Mouse (Mus musculus) adipocyte (in vitro differentiated cells): ENCODE results near the gene Ccdc91.
A peak's percentile ranks its signal among the peaks of the same experiment; 100 is the strongest.

ENCODE experiments used
- DNase-seq: peaks from one replicate; pipeline ENCODE4 v3.0.0-alpha.2; 2016; ENCODE audit warnings: low spot score

Gene Ccdc91

GRCm38 (mm10) chr6:147573137-147573536 is 97.5 kb downstream of the Ccdc91 start:
- no peak for DNase-seq

GRCm38 (mm10) chr6:147574454-147575182 is 99.0 kb downstream of the Ccdc91 start:
- DNase-seq = no peak

GRCm38 (mm10) chr6:147575183-147575784 is 99.7 kb downstream of the Ccdc91 start:
- DNase-seq = no peak

GRCm38 (mm10) chr6:147587675-147588074 is 112.0 kb downstream of the Ccdc91 start:
- no peak for DNase-seq

DNA sequence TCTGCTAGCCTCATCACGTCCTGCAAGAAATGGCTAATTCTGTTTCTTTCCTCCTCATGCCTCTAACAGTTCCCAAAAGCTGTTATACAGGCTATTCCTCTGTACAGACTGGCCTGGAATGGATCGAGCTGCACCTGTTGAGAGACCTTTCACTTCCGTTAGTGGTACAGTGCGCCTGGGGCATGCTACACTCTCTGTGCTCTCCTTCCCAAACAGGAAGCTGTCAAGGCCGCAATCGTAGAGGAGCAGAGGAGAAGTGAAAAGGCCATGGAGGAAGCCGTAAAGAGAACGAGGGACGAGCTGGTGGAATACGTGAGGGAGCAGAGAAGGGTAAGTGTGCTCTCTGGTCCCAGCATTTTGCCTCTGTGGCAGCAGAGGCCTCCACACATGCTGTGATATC is 131.0 kb downstream of the Ccdc91 start:
- DNase-seq = no peak

GRCm38 (mm10) chr6:147607613-147608012 is 132.0 kb downstream of the Ccdc91 start:
- DNase-seq = no peak

GRCm38 (mm10) chr6:147615306-147615705 is 139.7 kb downstream of the Ccdc91 start:
- DNase-seq = no peak

DNA sequence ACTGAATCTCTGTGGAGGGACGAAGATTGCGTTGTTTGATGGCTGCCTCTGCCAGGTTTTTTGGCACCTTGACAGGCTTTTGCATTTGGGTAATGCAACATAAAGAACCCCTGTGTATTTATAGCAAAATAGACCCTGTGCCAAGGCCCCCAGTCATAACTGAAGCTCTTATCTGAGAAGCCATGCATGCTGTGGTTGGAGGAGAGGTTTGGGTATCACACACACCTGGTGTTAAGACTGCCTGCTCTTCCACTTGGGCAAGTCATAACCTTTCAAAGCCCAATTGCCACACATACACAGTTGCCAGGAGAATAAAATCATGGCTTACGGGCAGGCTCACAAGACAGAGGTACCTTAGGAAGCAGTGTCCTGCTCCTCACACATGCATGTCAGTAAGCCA is 147.5 kb downstream of the Ccdc91 start:
- DNase-seq = no peak

- no peak for DNase-seq
Observed at GRCm38 (mm10) chr6:147636464-147636863, 160.8 kb downstream of the Ccdc91 start.

- no peak for DNase-seq
Observed at GRCm38 (mm10) chr6:147643875-147644274, 168.2 kb downstream of the Ccdc91 start.

DNA sequence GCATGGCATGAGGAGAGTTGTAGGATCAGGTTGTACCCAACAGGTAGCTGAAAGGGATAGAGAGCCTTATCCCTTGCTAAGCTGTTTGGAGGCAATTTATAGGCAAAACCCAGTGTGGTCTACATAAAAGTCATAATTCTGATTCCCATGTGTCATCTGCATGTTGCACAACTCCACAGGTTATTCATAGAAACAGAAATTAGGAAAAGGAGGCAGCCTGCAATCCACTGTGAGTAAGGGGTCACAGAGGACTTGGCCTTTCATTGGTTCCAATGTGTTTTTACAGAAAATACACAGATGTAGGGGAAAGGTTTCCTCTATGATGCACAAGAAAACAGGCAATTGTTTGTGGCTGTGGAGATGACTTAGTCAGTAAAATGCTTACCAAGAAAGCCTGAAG is 168.8 kb downstream of the Ccdc91 start:
- peak; percentile 27 for DNase-seq

GRCm38 (mm10) chr6:147646401-147646968 is 170.9 kb downstream of the Ccdc91 start:
- no peak for DNase-seq

DNA sequence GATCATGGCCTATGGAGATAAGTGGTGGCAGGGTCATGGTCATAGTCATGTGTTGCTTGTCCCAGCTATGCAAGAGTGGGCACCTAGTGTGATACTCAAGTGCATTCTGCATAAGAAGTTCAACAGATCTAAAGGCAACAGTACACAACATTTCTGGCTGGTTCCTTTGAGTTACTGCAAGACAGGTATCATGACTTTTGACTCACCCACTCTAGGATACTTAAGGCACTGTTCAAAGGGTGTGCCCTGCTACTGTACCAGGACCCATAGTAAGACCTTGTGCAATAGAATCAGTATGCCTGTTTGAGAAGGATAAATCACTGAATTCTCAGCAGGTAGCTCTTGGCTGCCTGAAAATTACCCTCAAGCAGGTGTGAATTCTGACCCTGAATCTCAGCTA is 182.4 kb downstream of the Ccdc91 start:
- DNase-seq = no peak

DNA sequence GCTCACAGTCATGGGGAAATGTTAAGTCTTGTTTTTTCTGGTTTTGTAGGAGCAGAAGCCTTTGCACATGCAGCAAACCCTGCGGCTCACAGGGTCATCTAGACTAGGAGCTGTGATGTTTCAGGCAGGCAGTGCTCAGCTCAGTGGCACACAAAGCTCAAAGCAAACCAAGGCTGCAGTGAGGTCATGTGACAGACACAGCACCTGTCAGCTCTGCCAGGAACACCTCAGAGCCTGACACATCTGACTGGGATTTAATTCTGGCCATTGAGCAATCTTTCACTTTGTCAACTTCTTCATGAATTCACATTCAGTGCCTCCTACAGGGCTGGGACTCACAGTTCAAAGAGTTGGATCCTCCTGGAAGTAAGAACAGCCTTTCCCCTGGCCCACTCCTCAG is 185.1 kb downstream of the Ccdc91 start:
- no peak for DNase-seq

- no peak for DNase-seq
Observed at GRCm38 (mm10) chr6:147661841-147662240, 186.2 kb downstream of the Ccdc91 start.

DNA sequence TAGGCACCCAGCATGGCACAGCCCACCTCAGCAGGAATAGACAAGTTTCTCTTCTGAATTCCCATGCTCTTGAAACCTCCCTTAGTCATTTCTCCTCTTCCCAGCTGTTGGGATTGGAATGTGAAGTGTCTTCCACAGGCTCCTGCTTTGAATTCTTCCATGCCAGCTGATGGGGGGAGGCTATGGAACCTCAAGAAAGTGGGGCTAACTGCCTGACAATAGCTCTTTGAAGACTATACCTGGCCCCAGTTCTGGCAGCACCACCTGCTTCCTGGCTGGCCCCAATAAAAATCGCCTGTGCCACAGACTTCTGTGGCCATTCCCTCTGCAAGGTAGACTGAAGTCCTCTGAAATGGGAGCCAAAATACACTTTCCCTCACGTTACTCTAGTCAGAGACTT is 187.0 kb downstream of the Ccdc91 start:
- DNase-seq = no peak

- peak; percentile 67 for DNase-seq
Observed at GRCm38 (mm10) chr6:147664339-147664738, 188.7 kb downstream of the Ccdc91 start.

- DNase-seq = peak; percentile 58
Observed at GRCm38 (mm10) chr6:147671366-147671765, 195.7 kb downstream of the Ccdc91 start.

GRCm38 (mm10) chr6:147672481-147672880 is 196.9 kb downstream of the Ccdc91 start:
- no peak for DNase-seq

- no peak for DNase-seq
Observed at GRCm38 (mm10) chr6:147675022-147675733, 199.6 kb downstream of the Ccdc91 start.

GRCm38 (mm10) chr6:147676214-147676613 is 200.6 kb downstream of the Ccdc91 start:
- no peak for DNase-seq
